Mouse (Mus musculus): ENCODE data around the gene Xrcc3. TPM values are rescaled to one million over a fixed set of nuclear protein-coding genes. Genes with fewer than 3 reads are reported as not detected.
A peak's percentile ranks its signal among the peaks of the same experiment; 100 is the strongest.

Xrcc3 gene
- total RNA-seq (2021): 1 to 10 TPM; 3.7 to 4.7 TPM
- long read RNA-seq, experiment 1, partial matches to known transcripts: 9 of 10 reads
- long read RNA-seq, experiment 1, other reads (novel, unspliced or antisense): 0 of 10 reads
- long read RNA-seq, experiment 2, partial matches to known transcripts: 6 of 8 reads
- long read RNA-seq, experiment 2, other reads (novel, unspliced or antisense): 1 of 8 reads

DNA sequence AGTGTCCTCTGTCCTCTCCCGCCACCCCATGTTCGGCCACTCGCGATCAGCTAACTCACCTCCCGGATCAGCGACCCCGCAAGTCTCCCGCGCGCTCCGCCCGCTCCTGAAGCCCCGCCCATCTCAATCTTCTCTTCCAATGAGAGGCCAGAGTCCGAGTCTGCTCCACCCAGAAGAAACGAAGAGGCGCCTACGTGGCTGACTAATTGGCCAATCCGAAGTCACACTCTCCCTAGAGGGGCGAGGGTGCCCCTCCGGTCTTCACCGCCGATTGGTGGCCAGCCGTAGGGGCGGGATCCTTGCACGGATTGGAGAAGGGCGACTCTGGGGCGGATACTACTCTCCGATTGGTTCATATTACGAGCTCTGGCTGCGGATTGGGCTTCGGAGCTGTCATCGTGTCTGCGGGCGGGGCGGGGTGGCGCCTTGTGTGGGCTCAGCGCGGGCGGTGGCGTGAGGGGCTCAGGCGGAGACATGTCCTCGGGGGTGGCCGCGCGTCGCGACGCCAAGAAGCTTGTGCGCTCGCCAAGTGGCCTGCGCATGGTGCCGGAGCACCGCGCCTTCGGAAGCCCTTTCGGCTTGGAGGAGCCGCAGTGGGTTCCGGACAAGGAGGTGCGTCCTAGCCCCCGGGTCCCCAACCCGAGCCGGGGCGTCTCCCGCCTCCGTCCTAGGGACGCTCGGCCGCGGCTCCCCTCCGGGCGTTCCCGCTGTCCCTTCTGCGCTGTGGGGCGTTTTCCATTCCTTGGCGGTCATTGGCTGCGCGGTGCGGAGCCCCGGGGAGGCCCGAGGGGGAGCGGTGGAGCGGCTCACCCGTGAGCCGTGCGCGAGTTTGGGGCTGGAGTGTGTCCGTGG is at the start of gene Xrcc3, which contains the start of gene Zfyve21:
Gene Xrcc3 (minus strand): TSS at position 108 of the 852 bp plus-strand sequence.
Gene Zfyve21 (plus strand): TSS at position 405 of the 852 bp plus-strand sequence.
- intact Hi-C loops (cut with DNase I): no loop called here

DNA sequence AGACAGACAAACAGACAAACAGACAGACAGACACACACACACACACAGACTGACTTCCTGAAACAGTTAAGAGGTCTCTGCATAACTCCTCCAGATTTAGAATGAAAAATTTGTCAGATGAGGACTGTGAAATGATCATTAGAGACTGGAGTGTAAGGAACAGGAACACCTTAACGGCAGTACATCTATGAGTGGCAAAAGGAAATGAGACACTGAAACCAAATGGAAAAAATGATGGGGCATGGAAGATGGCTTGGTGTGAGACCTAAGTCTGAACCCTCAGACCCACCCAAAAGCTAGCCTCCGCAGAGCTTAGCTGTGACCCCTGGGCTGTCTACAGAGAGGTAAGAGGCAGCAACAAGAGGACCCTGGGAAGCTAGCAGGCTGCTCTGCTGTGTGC is 41.8 kb upstream of the Xrcc3 start:
- intact Hi-C loops (cut with DNase I): no loop called here
- no peak for DNase-seq (ENCODE audit: low spot score in 2 of 2)

More for the DNA sequence above, at the start of gene Xrcc3, which contains the start of gene Zfyve21:
- DNase-seq (ENCODE audit: low spot score in 2 of 2): peak; percentile 98 to 99

DNA sequence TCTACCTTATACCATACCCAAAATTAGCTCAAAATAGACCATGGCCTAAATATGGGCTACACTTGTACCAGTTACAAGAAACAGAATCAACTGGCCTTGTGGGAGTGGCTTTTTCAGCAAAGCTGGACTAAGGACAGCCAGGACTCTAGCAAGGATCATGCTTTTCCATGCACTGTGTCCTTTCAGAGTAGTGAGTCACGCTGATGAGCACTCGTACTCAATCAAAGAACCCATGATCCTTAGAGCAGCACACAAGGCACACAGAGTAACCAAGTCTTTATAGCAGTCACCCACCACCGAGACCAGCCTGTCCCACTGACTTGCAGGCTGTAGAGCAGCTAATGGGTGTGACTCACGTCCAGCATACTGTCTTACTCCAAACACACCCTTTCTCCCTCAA is 39.9 kb upstream of the Xrcc3 start:
- no peak for DNase-seq (ENCODE audit: low spot score in 2 of 2)

DNA sequence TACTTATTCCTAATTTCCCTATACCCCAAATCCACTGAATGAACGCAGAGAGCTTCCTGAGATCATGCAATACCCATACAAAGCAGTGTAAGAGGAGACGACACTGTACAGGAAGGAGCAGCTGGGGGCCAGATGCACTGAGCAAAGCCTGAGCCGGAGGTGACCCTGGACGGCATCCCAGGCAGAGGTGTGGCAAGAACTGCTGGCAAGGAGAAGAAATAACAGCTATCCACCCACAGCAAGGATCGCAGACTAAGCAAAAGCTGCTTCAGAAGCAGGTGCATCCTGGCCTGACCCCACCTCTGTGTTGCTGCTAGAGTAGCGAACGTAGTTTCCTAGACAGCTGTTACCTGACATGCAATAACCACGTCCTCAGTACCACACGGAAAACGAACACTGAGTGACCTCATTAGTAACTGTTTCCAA is 39.4 kb upstream of the Xrcc3 start:
- intact Hi-C loops (cut with DNase I): no loop called here
- no peak for DNase-seq (ENCODE audit: low spot score in 2 of 2)

More for the DNA sequence above, 39.9 kb upstream of the Xrcc3 start:
- intact Hi-C loops (cut with DNase I): no loop called here

DNA sequence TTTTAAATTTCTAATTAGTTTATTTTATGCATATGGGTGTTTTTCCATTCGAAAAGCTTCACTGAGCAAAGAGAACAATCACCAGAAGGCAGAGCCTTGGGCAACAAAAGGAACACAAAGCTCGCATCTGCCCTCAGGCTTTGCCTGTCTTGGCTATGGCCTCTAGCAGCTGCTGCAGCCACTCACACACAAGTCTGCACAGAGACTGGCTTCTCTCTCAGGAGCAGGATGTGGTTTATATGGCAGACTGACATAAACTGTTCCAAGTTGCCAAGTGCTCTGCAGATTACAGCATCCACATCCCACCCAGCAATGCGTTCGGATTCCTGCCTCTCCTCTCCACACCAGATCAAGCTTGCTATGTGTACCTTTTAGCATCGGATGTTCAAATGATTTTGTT is 38.1 kb upstream of the Xrcc3 start:
- intact Hi-C loops (cut with DNase I): no loop called here

DNA sequence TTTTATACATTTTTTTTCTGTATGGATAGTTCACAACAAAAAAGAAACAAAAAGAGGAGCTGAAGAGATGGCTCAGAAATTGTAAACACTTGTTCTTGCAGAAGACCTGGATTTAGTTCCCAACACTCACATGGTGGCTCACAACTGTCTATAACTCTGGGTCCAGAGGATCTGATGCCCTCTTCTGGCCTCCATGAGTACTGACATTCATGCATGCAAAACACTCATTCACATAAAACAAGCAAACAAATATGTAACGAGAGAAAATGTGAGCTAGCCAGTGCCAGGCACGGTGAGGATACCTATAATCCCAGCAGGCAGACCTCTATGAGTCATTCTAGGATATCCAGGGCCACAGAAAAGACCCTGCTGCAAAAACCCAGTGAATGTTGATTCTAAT is 37.6 kb upstream of the Xrcc3 start:
- DNase-seq (ENCODE audit: low spot score in 2 of 2): no peak
- intact Hi-C loops (cut with DNase I): no loop called here

More for the DNA sequence above, 38.1 kb upstream of the Xrcc3 start:
- DNase-seq (ENCODE audit: low spot score in 2 of 2): no peak

DNA sequence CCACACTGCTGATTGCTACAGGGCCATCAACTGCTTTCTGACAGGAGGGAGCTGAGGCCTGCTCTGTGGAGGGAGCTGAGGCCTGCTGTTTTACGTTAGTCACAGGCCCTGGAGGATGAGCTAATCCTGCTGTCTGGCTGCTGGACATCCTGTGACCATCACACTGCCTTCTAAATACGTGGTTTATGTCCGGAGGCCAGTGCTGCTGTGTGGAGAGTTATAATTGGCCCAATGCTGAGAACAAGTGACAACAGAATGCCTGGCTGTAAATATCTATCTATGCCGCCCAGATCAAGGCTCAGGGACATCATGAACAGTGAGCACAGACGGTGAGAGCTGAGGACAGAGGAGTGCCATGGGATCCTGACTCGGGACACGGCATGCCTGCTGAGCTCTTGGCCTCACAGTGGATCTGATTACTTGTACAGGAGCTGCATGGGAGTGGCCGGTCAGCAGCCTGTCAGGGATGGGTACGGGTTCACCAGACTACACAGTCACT is 34.7 kb upstream of the Xrcc3 start:
- intact Hi-C loops (cut with DNase I): no loop called here
- DNase-seq (ENCODE audit: low spot score in 2 of 2): no peak

DNA sequence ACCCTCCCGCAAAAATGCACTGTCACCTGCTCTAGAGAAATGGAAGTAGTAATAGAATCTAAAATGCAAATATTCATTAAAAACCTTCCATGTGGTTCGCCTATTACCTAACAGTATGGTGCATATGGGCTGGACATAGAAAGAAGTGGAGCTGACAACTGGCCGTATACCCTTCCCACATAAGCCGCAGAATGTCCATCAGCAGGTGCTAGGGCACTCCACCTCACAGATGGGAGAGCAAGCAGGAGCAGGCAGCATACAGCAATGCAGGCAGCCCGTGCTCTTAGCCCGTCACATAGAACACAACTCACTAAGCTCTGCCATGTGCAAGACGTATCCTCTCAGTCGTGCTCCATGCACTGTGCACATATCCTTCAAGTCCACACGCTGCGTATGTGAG is 33.1 kb upstream of the Xrcc3 start:
- no peak for DNase-seq (ENCODE audit: low spot score in 2 of 2)
- intact Hi-C loops (cut with DNase I): no loop called here

DNA sequence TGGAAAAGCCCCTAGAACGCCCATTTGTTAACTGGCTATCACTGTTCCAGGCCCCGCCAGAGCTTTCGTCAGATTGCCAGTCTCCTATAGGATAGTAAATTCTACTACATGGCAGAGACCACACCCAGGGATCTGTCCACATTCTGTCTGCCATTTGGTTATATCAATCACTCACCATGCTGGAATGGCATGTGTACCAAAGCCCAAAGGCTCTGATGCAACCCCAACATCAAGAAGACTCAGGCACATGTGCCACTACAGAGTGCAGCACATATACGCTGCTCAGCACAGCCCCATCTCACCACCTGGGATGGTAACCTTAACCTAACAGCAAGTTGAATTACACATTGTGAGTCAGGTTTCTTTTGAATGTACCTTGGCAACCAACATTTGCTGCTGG is 32.3 kb upstream of the Xrcc3 start:
- intact Hi-C loops (cut with DNase I): no loop called here
- DNase-seq (ENCODE audit: low spot score in 2 of 2): no peak

DNA sequence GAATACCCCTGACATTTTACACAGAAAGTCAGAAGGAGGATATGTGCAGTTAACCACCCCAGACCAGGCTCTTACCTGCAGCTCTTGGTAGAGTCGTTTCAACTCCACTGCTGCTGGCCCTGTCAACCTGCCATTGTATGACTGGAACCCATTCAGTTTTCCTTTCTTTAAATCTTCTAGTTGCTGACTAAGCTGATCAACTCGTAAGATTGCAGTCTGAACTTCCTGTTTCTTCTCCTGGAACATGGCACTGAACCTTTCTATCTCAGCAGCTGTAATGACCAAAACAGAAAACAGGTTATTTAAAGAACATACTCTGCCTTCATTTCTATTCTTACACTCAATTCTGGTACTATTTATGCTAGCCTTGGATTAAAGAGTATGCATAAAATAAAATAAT is 29.8 kb upstream of the Xrcc3 start:
- intact Hi-C loops (cut with DNase I): no loop called here
- DNase-seq (ENCODE audit: low spot score in 2 of 2): no peak

DNA sequence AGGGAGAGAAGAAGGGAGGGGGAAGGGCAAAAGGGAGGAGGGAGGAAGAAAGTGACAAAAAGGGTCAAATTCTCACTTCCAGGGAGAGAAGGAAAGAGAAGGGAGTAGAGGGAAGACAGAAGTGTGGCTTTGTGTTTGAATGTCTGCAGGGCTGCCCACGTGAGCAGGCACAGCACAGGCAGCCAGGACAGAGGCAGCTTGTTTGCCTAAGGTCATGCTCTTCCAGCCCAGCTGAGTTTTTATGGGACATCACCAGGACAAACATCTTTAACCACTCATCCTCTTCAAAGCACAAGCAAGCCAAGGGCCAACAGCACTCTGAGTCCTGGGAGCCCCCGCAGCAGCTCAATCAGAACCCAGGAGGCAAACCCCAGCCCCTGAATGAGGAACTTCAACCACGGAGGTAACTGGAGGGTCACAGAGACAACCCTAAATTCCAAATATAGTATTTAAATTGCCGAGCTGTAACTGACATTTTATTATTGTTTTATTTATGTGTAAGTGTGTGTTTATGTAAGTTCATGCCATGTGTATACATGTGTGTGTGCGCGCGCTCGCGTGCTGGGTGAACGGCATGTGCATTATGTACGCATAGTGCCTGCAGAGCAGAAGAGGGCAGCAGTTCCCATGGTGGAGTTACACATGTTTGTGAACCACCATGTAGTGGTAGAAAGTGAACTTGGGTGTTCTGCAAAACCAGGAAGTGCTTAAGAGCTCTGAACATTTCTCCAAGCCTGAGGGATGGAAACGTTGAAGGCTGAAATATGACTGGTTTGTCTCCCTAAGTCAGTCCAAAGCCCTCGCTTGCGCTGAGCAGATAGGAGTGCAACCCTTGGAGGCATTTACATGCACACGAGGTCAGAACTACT is 29.1 kb upstream of the Xrcc3 start:
- intact Hi-C loops (cut with DNase I): no loop called here
- DNase-seq (ENCODE audit: low spot score in 2 of 2): no peak

DNA sequence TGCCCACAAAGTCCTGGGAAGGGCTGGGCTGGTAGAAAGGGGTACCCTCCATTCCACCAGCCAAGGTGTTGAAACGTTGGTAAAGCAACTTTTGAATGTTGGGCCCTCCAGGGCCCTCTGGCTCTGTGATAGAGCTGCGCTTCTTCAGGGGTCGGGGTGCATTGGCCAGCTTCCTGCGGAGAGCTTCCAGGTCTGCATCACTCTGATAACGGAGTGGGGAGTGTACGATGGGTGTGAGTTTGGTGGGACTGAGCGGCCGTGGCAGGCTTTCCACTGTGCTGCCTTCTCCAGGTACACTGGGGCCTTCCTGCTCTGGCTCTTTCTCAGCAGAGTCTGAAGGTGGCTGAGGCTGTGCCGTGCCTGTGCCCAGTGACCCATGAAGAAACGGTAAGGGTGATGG is 19.8 kb upstream of the Xrcc3 start:
- intact Hi-C loops (cut with DNase I): no loop called here
- no peak for DNase-seq (ENCODE audit: low spot score in 2 of 2)

DNA sequence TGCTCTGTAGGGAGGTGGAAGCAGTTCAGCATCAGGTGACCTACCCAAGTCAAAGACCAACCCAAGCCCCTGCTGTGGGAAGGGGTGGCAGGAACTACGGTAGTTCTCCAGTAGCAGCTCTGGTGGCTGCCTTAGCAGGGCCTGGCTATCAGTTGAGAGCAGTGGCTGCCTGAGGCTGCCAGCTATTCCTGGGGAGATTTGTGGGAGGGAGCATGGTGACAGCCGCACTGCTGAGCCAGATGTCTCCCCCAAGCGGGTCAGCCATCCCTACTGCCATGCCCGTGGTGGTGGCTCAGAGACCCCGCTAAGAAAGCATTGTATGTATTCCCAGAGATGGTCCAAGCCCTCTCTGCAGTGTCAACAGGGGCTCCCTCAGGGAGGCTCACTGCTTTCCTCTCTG is 19.0 kb upstream of the Xrcc3 start:
- DNase-seq (ENCODE audit: low spot score in 2 of 2): no peak
- intact Hi-C loops (cut with DNase I): no loop called here

DNA sequence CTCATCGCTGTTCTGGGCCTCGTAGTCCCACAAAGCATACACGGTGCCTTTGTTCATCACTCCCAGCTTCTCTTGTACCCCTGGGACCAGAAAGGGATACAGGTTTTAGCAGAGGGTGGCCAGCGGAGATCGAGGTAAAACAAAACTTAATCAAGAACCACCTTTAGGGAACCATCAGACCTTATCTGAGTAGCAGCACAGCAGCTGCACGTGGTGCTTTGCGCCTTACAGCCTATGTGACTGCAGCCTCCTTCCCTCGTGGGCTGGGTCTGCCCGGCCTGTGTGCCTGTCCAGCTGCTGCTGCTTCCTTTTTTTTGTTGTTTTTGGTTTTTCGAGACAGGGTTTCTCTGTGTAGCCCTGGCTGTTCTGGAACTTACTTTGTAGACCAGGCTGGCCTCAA is 16.7 kb upstream of the Xrcc3 start:
- DNase-seq (ENCODE audit: low spot score in 2 of 2): no peak
- intact Hi-C loops (cut with DNase I): no loop called here

DNA sequence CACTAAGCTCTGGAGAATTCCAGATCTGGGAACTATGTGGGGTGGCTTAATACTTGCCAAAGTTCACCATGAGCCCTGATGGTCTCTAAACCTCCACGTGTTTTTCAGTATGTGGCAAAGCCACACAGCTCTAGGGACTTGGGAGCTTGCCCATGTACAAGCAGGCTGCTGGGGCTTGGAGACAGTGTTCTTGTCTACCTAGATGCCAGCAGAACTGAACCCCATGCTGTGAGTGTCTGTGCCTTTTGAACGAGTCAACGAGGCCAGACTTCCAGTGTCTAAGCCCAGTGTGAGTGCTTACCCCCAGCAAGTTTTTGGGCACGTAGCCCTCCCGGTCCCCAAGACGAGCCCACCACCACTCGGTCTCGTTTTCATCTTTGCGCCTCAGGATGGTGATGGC is 16.3 kb upstream of the Xrcc3 start:
- intact Hi-C loops (cut with DNase I): no loop called here
- DNase-seq (ENCODE audit: low spot score in 2 of 2): no peak

DNA sequence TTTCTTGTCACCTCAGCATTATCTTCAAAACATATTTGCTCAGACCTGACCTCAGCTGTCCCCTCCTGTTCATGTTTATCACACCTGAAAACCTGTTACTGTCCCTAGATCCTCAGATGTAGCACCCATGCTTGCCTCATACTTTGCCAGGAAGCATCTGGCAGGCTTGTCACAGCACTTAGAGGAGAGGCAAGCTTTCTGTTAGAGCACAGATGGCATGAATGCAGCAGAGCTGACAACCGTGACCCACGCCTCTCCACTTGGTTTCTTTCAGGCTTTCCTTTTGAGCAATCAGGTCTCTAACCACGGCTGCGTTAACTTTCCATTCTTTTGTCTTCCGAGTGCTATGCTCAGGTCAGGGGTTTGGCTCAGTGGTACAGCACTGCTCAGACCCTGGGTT is 15.8 kb upstream of the Xrcc3 start:
- intact Hi-C loops (cut with DNase I): no loop called here
- no peak for DNase-seq (ENCODE audit: low spot score in 2 of 2)

DNA sequence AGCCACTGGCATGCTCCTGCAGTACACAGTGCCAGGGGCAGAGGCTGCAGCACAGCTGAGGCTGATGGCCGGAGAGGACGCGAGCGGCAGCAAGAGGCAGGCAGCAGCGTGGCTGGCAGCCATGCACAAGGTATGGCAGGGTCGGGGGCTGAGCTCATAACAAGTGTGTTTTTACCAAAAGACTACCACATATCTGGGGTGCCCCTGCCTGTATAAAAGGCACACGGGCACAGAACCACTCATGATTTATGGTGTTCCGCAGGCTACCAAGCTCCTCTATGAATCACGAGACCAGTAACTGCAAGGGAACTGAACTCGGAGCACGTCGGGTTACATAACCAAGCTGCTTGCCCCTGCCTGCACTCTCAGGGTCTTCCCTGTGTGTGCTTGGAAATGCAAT is 13.9 kb upstream of the Xrcc3 start:
- DNase-seq (ENCODE audit: low spot score in 2 of 2): no peak
- intact Hi-C loops (cut with DNase I): no loop called here

DNA sequence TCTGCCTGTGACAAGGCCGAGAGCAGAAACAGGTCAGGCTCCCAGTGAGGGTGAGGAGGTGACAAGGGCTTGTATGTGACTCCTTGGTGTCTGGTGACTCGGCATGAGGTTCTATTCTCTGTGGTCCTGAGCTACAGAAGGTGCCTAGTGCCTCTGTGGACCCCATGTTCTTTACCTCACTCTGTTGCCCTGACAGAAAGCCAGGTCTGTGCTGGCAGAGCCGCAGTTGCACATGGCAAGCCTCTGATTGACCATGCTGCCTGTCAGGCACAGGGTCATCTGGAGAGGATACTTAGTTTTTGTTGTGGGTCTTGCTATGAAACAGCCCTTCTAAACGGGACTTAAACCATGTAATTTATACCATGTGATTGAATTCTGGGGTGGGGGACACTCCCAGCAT is 8.3 kb upstream of the Xrcc3 start:
- no peak for DNase-seq (ENCODE audit: low spot score in 2 of 2)
- intact Hi-C loops (cut with DNase I): no loop called here

DNA sequence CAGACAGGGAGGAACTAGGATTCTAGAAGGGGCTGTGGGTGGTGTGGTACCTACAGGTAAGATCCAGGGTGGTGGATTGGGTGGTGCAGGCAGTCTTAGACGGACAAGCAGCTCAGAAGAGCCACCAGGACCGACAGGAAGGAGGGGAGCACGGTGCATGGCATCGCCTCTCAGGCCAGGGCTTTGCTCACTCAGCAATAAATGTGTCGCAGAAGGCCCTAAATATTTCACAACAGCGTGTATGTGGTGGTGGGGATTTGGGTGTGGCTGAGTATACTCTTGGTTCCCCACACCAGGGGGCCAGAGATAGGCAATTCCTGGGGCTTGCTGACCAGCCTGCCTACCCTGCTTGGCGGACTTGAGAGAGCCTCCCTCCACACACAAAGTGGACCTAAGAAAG is 7.0 kb upstream of the Xrcc3 start:
- intact Hi-C loops (cut with DNase I): no loop called here
- DNase-seq (ENCODE audit: low spot score in 2 of 2): no peak

DNA sequence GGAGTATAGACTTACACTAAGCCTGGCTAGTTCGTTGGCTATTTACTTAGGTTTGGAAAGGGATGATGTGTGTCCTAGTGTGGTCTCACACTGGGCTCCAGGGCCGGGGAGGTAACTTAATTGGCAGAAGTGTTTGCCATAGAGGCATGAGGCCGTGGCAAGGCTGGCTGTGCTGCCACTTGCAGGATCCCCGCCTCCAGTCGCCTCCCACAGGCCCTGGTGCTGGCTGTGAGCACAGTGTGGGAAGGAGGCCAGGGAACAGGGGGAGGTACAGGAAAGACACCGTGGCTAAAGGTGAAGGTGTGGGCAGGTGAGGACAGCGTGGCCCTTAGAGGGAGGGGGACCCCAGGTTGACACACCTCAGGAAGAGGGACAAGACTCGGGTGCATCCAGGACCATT is 6.3 kb upstream of the Xrcc3 start:
- DNase-seq (ENCODE audit: low spot score in 2 of 2): no peak
- intact Hi-C loops (cut with DNase I): no loop called here

Data from left cerebral cortex, postnatal 14 days (tissue).